Mouse (Mus musculus): ENCODE measurements around the gene Acvr1. TPM values are rescaled to one million over a fixed set of nuclear protein-coding genes. Genes with fewer than 3 reads are reported as not detected.

Gene Acvr1
- polyA plus RNA-seq, 1 experiment from 2014 or later: 8.7 TPM

GRCm38 (mm10) chr2:58469816-58470215, 97.1 kb downstream of the Acvr1 start, which contains the start of gene Gm17409:
Gm17409 (plus strand) TSS chr2:58470116.
- no peaks in the 10 kb centered on the region for H3K9me3 ChIP-seq
- no peak within 1 kb of the TSS for H3K4me2 ChIP-seq
- H3K36me3 ChIP-seq: peaks cover 69% of the 10 kb centered on the region
- no peak within 1 kb of the TSS for H3K4me3 ChIP-seq
- H3K4me1 ChIP-seq: no peaks in the 10 kb centered on the region
- ATAC-seq (ENCODE audit: insufficient number of reproducible peaks, low FRiP score, low TSS enrichment, low read depth): no peak
- H3K27ac ChIP-seq: no peak within 1 kb of the TSS
- 87% methylated on average over 7 of the region's 7 CpGs for WGBS
- no peaks in the 10 kb centered on the region for H3K27me3 ChIP-seq
- H3K9ac ChIP-seq: no peak within 1 kb of the TSS

- Histone ChIP-seq H3K4me1 (no peaks in the 10 kb centered on the region), H3K9me3 (no peaks in the 10 kb centered on the region), H3K27ac (no peak overlapping the region), H3K36me3 (peaks cover 65% of the 10 kb centered on the region), H3K9ac (no peak overlapping the region), H3K4me3 (no peak overlapping the region), H3K27me3 (no peaks in the 10 kb centered on the region), H3K4me2 (no peak overlapping the region)
- no peak for ATAC-seq (ENCODE audit: insufficient number of reproducible peaks, low FRiP score, low TSS enrichment, low read depth)
- 91% methylated on average over 14 of the region's 14 CpGs for WGBS
Measured at GRCm38 (mm10) chr2:58458820-58459371, 108.1 kb downstream of the Acvr1 start.

GRCm38 (mm10) chr2:58457488-58457865, 109.5 kb downstream of the Acvr1 start:
- Histone ChIP-seq H3K9me3 (no peaks in the 10 kb centered on the region), H3K4me1 (no peaks in the 10 kb centered on the region), H3K27me3 (no peaks in the 10 kb centered on the region), H3K4me2 (no peak overlapping the region), H3K4me3 (no peak overlapping the region), H3K9ac (no peak overlapping the region), H3K27ac (no peak overlapping the region), H3K36me3 (peaks cover 54% of the 10 kb centered on the region)
- no peak for ATAC-seq (ENCODE audit: insufficient number of reproducible peaks, low FRiP score, low TSS enrichment, low read depth)
- WGBS: 94% methylated on average over 5 of the region's 5 CpGs

GRCm38 (mm10) chr2:58456843-58457487, 110.0 kb downstream of the Acvr1 start:
- Histone ChIP-seq H3K4me1 (no peaks in the 10 kb centered on the region), H3K9ac (no peak overlapping the region), H3K36me3 (peaks cover 48% of the 10 kb centered on the region), H3K4me2 (no peak overlapping the region), H3K27me3 (no peaks in the 10 kb centered on the region), H3K27ac (no peak overlapping the region), H3K4me3 (no peak overlapping the region), H3K9me3 (no peaks in the 10 kb centered on the region)
- ATAC-seq (ENCODE audit: insufficient number of reproducible peaks, low FRiP score, low TSS enrichment, low read depth): no peak
- WGBS: 89% methylated on average over 8 of the region's 8 CpGs

GRCm38 (mm10) chr2:58454095-58454865, 112.7 kb downstream of the Acvr1 start:
- H3K4me1 ChIP-seq: no peaks in the 10 kb centered on the region
- peaks cover 31% of the 10 kb centered on the region for H3K36me3 ChIP-seq
- no peak overlapping the region for H3K4me2 ChIP-seq
- no peaks in the 10 kb centered on the region for H3K27me3 ChIP-seq
- no peak overlapping the region for H3K9ac ChIP-seq
- H3K27ac ChIP-seq: no peak overlapping the region
- WGBS: 88% methylated on average over 16 of the region's 16 CpGs
- H3K9me3 ChIP-seq: no peaks in the 10 kb centered on the region
- no peak for ATAC-seq (ENCODE audit: insufficient number of reproducible peaks, low FRiP score, low TSS enrichment, low read depth)
- no peak overlapping the region for H3K4me3 ChIP-seq

- no peak for ATAC-seq (ENCODE audit: insufficient number of reproducible peaks, low FRiP score, low TSS enrichment, low read depth)
- Histone ChIP-seq H3K4me1 (no peaks in the 10 kb centered on the region), H3K9me3 (no peaks in the 10 kb centered on the region), H3K9ac (no peak overlapping the region), H3K36me3 (peaks cover 26% of the 10 kb centered on the region), H3K27me3 (no peaks in the 10 kb centered on the region), H3K27ac (no peak overlapping the region), H3K4me2 (no peak overlapping the region), H3K4me3 (no peak overlapping the region)
- 91% methylated on average over 15 of the region's 15 CpGs for WGBS
Measured at GRCm38 (mm10) chr2:58447001-58447400, 120.0 kb downstream of the Acvr1 start.

GRCm38 (mm10) chr2:58443163-58443562, 123.8 kb downstream of the Acvr1 start:
- no peaks in the 10 kb centered on the region for H3K9me3 ChIP-seq
- no peaks in the 10 kb centered on the region for H3K4me1 ChIP-seq
- no peak overlapping the region for H3K4me3 ChIP-seq
- no peak overlapping the region for H3K27ac ChIP-seq
- no peak overlapping the region for H3K4me2 ChIP-seq
- no peaks in the 10 kb centered on the region for H3K27me3 ChIP-seq
- 84% methylated on average over 4 of the region's 4 CpGs for WGBS
- no peak for ATAC-seq (ENCODE audit: insufficient number of reproducible peaks, low FRiP score, low TSS enrichment, low read depth)
- no peak overlapping the region for H3K9ac ChIP-seq
- peaks cover 29% of the 10 kb centered on the region for H3K36me3 ChIP-seq

- Histone ChIP-seq H3K9ac (no peak overlapping the region), H3K4me1 (no peaks in the 10 kb centered on the region), H3K4me3 (no peak overlapping the region), H3K27me3 (no peaks in the 10 kb centered on the region), H3K36me3 (peaks cover 12% of the 10 kb centered on the region; the same call in 1 of the 2 replicates), H3K27ac (no peak overlapping the region), H3K9me3 (no peaks in the 10 kb centered on the region), H3K4me2 (no peak overlapping the region)
- ATAC-seq (ENCODE audit: insufficient number of reproducible peaks, low FRiP score, low TSS enrichment, low read depth): no peak
- WGBS: 92% methylated on average over 3 of the region's 3 CpGs
Measured at GRCm38 (mm10) chr2:58436911-58437310, 130.0 kb downstream of the Acvr1 start.

GRCm38 (mm10) chr2:58435507-58435906, 131.4 kb downstream of the Acvr1 start:
- Histone ChIP-seq H3K36me3 (peaks cover 12% of the 10 kb centered on the region; the same call in 1 of the 2 replicates), H3K4me2 (no peak overlapping the region), H3K27me3 (no peaks in the 10 kb centered on the region), H3K9me3 (no peaks in the 10 kb centered on the region), H3K27ac (no peak overlapping the region), H3K4me3 (no peak overlapping the region), H3K4me1 (no peaks in the 10 kb centered on the region), H3K9ac (no peak overlapping the region)
- no peak for ATAC-seq (ENCODE audit: insufficient number of reproducible peaks, low FRiP score, low TSS enrichment, low read depth)
- WGBS: 57% methylated on average over 13 of the region's 13 CpGs

- Histone ChIP-seq H3K27me3 (no peaks in the 10 kb centered on the region), H3K4me3 (no peak overlapping the region), H3K4me1 (no peaks in the 10 kb centered on the region), H3K9me3 (no peaks in the 10 kb centered on the region), H3K9ac (no peak overlapping the region), H3K36me3 (peaks cover 10% of the 10 kb centered on the region; the same call in 1 of the 2 replicates), H3K4me2 (no peak overlapping the region), H3K27ac (no peak overlapping the region)
- 87% methylated on average over 2 of the region's 2 CpGs for WGBS
- no peak for ATAC-seq (ENCODE audit: insufficient number of reproducible peaks, low FRiP score, low TSS enrichment, low read depth)
Measured at GRCm38 (mm10) chr2:58434438-58434837, 132.5 kb downstream of the Acvr1 start.

- no peaks in the 10 kb centered on the region for H3K4me1 ChIP-seq
- no peaks in the 10 kb centered on the region for H3K27me3 ChIP-seq
- H3K9ac ChIP-seq: no peak overlapping the region
- WGBS: 71% methylated on average over 2 of the region's 2 CpGs
- H3K4me2 ChIP-seq: no peak overlapping the region
- no peaks in the 10 kb centered on the region for H3K9me3 ChIP-seq
- H3K4me3 ChIP-seq: no peak overlapping the region
- no peak overlapping the region for H3K27ac ChIP-seq
- no peak for ATAC-seq (ENCODE audit: insufficient number of reproducible peaks, low FRiP score, low TSS enrichment, low read depth)
- H3K36me3 ChIP-seq: 0 out of 2 replicates have a peak, but pooled peaks cover 5% of the 10 kb centered on the region
Measured at GRCm38 (mm10) chr2:58433317-58433716, 133.6 kb downstream of the Acvr1 start.

GRCm38 (mm10) chr2:58432211-58432610, 134.7 kb downstream of the Acvr1 start:
- WGBS: 92% methylated on average over 7 of the region's 7 CpGs
- H3K9ac ChIP-seq: no peak overlapping the region
- no peak overlapping the region for H3K27ac ChIP-seq
- ATAC-seq (ENCODE audit: insufficient number of reproducible peaks, low FRiP score, low TSS enrichment, low read depth): no peak
- no peaks in the 10 kb centered on the region for H3K27me3 ChIP-seq
- H3K4me2 ChIP-seq: no peak overlapping the region
- no peaks in the 10 kb centered on the region for H3K9me3 ChIP-seq
- H3K4me1 ChIP-seq: no peaks in the 10 kb centered on the region
- no peak overlapping the region for H3K4me3 ChIP-seq
- 0 out of 2 replicates have a peak, but pooled peaks cover 5% of the 10 kb centered on the region for H3K36me3 ChIP-seq
